Mouse (Mus musculus) E14TG2a.4 (cell line): ENCODE results near the gene Prnd.
A peak's percentile ranks its signal among the peaks of the same experiment; 100 is the strongest.

ENCODE experiments used
- H3K27me3 ChIP-seq: 2 replicates; pipeline ENCODE4 v1.6.1; 2014; ENCODE audit warnings: low read length, control low read depth; ENCODE audit not compliant: insufficient read depth
- H3K36me3 ChIP-seq: 2 replicates; pipeline ENCODE4 v1.6.1; 2014; ENCODE audit warnings: low read length, control low read depth; ENCODE audit not compliant: insufficient read depth
- H3K4me1 ChIP-seq: replicated peaks from 2 replicates; pipeline ENCODE4 v1.6.1; 2014; ENCODE audit warnings: low read depth, low read length, control low read depth
- H3K4me3 ChIP-seq: replicated peaks from 2 replicates; pipeline ENCODE4 v1.5.1; 2014; ENCODE audit warnings: mild to moderate bottlenecking, low read length
- H3K9me3 ChIP-seq: 2 replicates; pipeline ENCODE4 v1.6.1; 2014; ENCODE audit warnings: low read length, control low read depth
- CTCF ChIP-seq: conservative IDR thresholded peaks from 2 replicates; pipeline ENCODE4 v1.5.1; 2014; ENCODE audit warnings: low read length
- NANOG ChIP-seq: IDR thresholded peaks from 2 replicates; pipeline ENCODE4 v1.6.1; 2014; ENCODE audit warnings: borderline replicate concordance, low read length, mixed read lengths
- POU5F1 ChIP-seq: IDR thresholded peaks from 2 replicates; pipeline ENCODE4 v1.6.1; 2014; ENCODE audit warnings: low read length, borderline replicate concordance

The Prnd gene

GRCm38 (mm10) chr2:131956336-131957256 lies 5.9 kb downstream of the Prnd start:
- H3K4me1 ChIP-seq = peaks cover 69% of the 10 kb centered on the region
- no peaks in the 10 kb centered on the region for H3K9me3 ChIP-seq
- TF ChIP-seq POU5F1 (no peak), NANOG (no peak)
- H3K4me3 ChIP-seq = no peak overlapping the region; the same call in 1 of the 2 replicates
- peaks cover 26% of the 10 kb centered on the region for H3K27me3 ChIP-seq
- no peaks in the 10 kb centered on the region for H3K36me3 ChIP-seq

GRCm38 (mm10) chr2:131957731-131958222 lies 7.1 kb downstream of the Prnd start:
- Histone ChIP-seq H3K27me3 (peaks cover 16% of the 10 kb centered on the region), H3K4me3 (no peak overlapping the region), H3K36me3 (no peaks in the 10 kb centered on the region), H3K4me1 (peaks cover 65% of the 10 kb centered on the region), H3K9me3 (no peaks in the 10 kb centered on the region)
- TF ChIP-seq POU5F1 (no peak), NANOG (no peak), CTCF (no peak)

GRCm38 (mm10) chr2:131961671-131962070 lies 11.0 kb downstream of the Prnd start:
- no peak overlapping the region for H3K4me3 ChIP-seq

DNA sequence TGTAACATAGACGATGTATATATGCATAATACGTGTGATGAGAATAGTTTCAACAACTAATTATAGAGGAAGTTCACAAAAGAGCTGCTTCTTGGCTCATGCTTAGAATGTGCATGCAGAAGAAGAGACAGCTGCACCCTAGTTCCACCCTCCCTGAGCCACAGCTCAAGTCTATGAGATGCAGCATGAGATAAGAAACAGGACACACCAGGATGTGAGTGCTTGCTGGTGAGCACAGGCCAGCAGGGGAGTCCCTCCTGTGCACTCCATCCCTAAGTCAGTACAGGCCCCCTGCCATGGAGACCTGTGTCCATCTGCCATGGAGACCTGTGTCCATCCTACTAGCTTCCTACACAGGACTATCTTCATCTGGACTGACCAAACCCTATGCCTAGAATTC lies 19.9 kb downstream of the Prnd start:
- TF ChIP-seq CTCF (no peak), NANOG (no peak), POU5F1 (no peak)
- no peaks in the 10 kb centered on the region for H3K27me3 ChIP-seq
- H3K9me3 ChIP-seq = no peaks in the 10 kb centered on the region; the same call in 1 of the 2 replicates
- no peaks in the 10 kb centered on the region for H3K36me3 ChIP-seq
- H3K4me1 ChIP-seq = no peaks in the 10 kb centered on the region
- peak overlapping the region; percentile 61; the same call in 1 of the 2 replicates for H3K4me3 ChIP-seq

More at GRCm38 (mm10) chr2:131961671-131962070, 11.0 kb downstream of the Prnd start:
- H3K36me3 ChIP-seq = no peaks in the 10 kb centered on the region
- peaks cover 26% of the 10 kb centered on the region for H3K4me1 ChIP-seq
- no peak for TF ChIP-seq POU5F1
- no peak for TF ChIP-seq CTCF
- TF ChIP-seq NANOG = no peak
- H3K9me3 ChIP-seq = no peaks in the 10 kb centered on the region
- no peaks in the 10 kb centered on the region for H3K27me3 ChIP-seq

- TF ChIP-seq CTCF (no peak), NANOG (no peak), POU5F1 (no peak)
- Histone ChIP-seq H3K9me3 (no peaks in the 10 kb centered on the region; the same call in 1 of the 2 replicates), H3K27me3 (no peaks in the 10 kb centered on the region), H3K4me3 (no peak overlapping the region), H3K4me1 (no peaks in the 10 kb centered on the region), H3K36me3 (no peaks in the 10 kb centered on the region)
Measured at GRCm38 (mm10) chr2:131971098-131971497, 20.4 kb downstream of the Prnd start.

- Histone ChIP-seq H3K9me3 (peaks cover 13% of the 10 kb centered on the region), H3K4me1 (no peaks in the 10 kb centered on the region), H3K36me3 (no peaks in the 10 kb centered on the region), H3K27me3 (no peaks in the 10 kb centered on the region), H3K4me3 (no peak overlapping the region)
- TF ChIP-seq POU5F1 (no peak), CTCF (no peak), NANOG (no peak)
Measured at GRCm38 (mm10) chr2:131976663-131977062, 26.0 kb downstream of the Prnd start.

DNA sequence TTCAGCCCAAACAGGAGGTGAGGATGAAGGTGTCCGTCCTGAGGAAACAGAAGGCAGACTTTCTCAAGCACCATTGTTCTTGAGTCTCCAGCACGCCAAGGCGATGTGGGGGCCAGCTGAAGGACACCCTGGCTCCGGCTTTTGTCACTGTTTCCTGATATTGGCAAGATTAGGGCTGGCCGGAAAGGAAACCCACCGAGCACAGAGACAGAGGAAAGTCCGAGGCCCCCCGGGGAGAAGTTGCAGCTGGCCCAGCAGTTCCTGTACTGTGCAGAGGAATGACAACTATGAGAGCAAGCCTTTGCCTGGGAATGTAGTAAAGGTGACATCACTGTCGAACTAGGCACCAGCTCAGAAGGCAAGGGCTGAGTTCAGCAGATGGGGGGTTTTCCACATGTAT lies 30.2 kb downstream of the Prnd start:
- TF ChIP-seq NANOG = no peak
- no peak for TF ChIP-seq CTCF
- no peak for TF ChIP-seq POU5F1
- Histone ChIP-seq H3K4me1 (no peaks in the 10 kb centered on the region; the same call in 1 of the 2 replicates), H3K27me3 (no peaks in the 10 kb centered on the region), H3K36me3 (no peaks in the 10 kb centered on the region), H3K9me3 (peaks cover 13% of the 10 kb centered on the region), H3K4me3 (no peak overlapping the region)

DNA sequence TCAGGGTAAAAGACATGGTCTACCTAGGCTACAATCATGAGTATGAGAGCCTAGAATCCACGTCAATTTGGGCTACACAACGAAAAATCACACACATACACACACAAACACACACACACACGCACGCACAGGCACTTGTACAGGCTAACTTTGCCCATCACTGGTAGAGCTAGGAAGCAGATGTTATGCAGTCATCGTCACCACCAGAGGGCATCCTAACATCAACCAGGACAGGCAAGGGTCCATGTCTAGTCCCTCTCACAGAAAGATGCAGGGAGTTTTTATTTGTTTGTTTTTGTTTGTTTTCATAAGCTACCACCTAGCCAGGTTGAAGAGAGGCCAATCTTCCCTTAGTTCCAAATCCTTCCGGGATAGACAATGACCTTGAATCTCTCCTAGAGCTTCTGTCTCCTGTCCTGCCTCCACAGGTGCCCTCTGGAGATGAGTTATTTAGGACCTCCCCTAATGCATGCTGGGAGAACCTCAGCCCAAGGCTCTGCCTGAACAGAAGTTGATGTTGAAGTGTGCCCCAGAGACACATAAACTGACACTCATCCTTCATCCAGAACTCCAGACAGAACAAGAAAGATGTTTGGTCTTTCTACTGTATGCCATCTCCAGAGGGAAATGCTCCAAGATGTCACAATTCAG lies 32.0 kb downstream of the Prnd start:
- H3K9me3 ChIP-seq = peaks cover 2% of the 10 kb centered on the region
- TF ChIP-seq POU5F1 = no peak
- TF ChIP-seq CTCF = peak; percentile 62
- no peak overlapping the region for H3K4me3 ChIP-seq
- H3K4me1 ChIP-seq = no peaks in the 10 kb centered on the region; the same call in 1 of the 2 replicates
- no peaks in the 10 kb centered on the region for H3K27me3 ChIP-seq
- H3K36me3 ChIP-seq = no peaks in the 10 kb centered on the region
